24 mouse cellular contexts compared by ENCODE assay signal in genomic region chr4:106545817-106546373, GRCm38 (mm10). TPM values are rescaled to one million over a fixed set of nuclear protein-coding genes. Genes with fewer than 3 reads are reported as not detected.
DNase-seq lines count a peak whose midpoint lies in the region; ATAC-seq and TF ChIP-seq lines count a peak whose summit lies in the region.
"Had no signal": no experiment of that assay in that cellular context is flagged by ENCODE, and none has a peak within 500 bp of the region (broad histone marks: within the 10 kb centered on the region; RNA-seq: fewer than 3 reads in every experiment).

No protein-coding gene starts in this region.

- intact Hi-C loops in heart, postnatal 10 days (cut with DNase I): no loop called here

- TF ChIP-seq CTCF in kidney, postnatal 0 days (IDR thresholded peaks at IDR 0.05; ENCODE audit: low read depth): no peak
- TF ChIP-seq CTCF in kidney, adult 2 months (conservative IDR thresholded peaks at IDR 0.05; ENCODE audit: insufficient read depth, insufficient read length, low read depth, low read length): no peak
- no peak for TF ChIP-seq CTCF in lung, adult 2 months (IDR thresholded peaks at IDR 0.05; ENCODE audit: insufficient read depth, low read length)

- peaks cover 21% of the 10 kb centered on the region for H3K4me1 ChIP-seq in heart, embryonic 13.5 days
- H3K4me1 ChIP-seq in kidney, postnatal 0 days (replicated peaks; ENCODE audit: insufficient read depth, low read length): no peaks in the 10 kb centered on the region
- H3K4me1 ChIP-seq in kidney, adult 2 months (ENCODE audit: control insufficient read depth, insufficient read depth, low read length): peaks cover 13% of the 10 kb centered on the region; the same call in 1 of the 2 replicates
- H3K4me1 ChIP-seq in lung, adult 2 months (ENCODE audit: control insufficient read depth, insufficient read depth, low read length): no peaks in the 10 kb centered on the region
- H3K4me1 ChIP-seq: embryonic facial prominence, embryonic 15.5 days; liver, embryonic 12.5 days had no signal

- no peak overlapping the region for H3K4me3 ChIP-seq in heart, embryonic 13.5 days
- H3K4me3 ChIP-seq in kidney, postnatal 0 days (replicated peaks; ENCODE audit: low read depth, low read length): no peak overlapping the region
- H3K4me3 ChIP-seq in kidney, adult 2 months (ENCODE audit: insufficient read depth, low read depth, low read length): no peak overlapping the region
- no peak overlapping the region for H3K4me3 ChIP-seq in lung, adult 2 months (replicated peaks; ENCODE audit: extremely low read depth, low read depth, low read length)
- H3K4me3 ChIP-seq: embryonic facial prominence, embryonic 15.5 days; forebrain, embryonic 10.5 days; left cerebral cortex, adult 2 months; limb, embryonic 10.5 days; liver, embryonic 12.5 days had no signal

- H3K9me3 ChIP-seq in heart, embryonic 13.5 days: no peaks in the 10 kb centered on the region
- H3K9me3 ChIP-seq in kidney, postnatal 0 days (replicated peaks; ENCODE audit: low read length): no peaks in the 10 kb centered on the region
- H3K9me3 ChIP-seq: embryonic facial prominence, embryonic 15.5 days; forebrain, embryonic 10.5 days; limb, embryonic 10.5 days; liver, embryonic 12.5 days had no signal

- H3K27ac ChIP-seq in heart, embryonic 13.5 days (replicated peaks): no peak overlapping the region
- H3K27ac ChIP-seq in kidney, postnatal 0 days: no peak overlapping the region
- H3K27ac ChIP-seq in kidney, adult 2 months (ENCODE audit: insufficient read depth, low read depth, low read length): no peak overlapping the region
- H3K27ac ChIP-seq: embryonic facial prominence, embryonic 15.5 days; forebrain, embryonic 10.5 days; hindbrain, embryonic 14.5 days; left cerebral cortex, adult 2 months; limb, embryonic 10.5 days; liver, embryonic 12.5 days had no signal

- peak overlapping the region; percentile 37 for H3K4me2 ChIP-seq in heart, embryonic 13.5 days
- no peak overlapping the region for H3K4me2 ChIP-seq in kidney, postnatal 0 days (ENCODE audit: low read length)
- H3K4me2 ChIP-seq: embryonic facial prominence, embryonic 15.5 days; hindbrain, embryonic 14.5 days; liver, embryonic 12.5 days had no signal

- H3K9ac ChIP-seq in heart, embryonic 13.5 days: no peak overlapping the region
- H3K9ac ChIP-seq in kidney, postnatal 0 days (ENCODE audit: low read depth, low read length): no peak overlapping the region
- H3K9ac ChIP-seq: embryonic facial prominence, embryonic 15.5 days; hindbrain, embryonic 14.5 days; liver, embryonic 12.5 days had no signal

- no peak for DNase-seq in heart, postnatal 10 days
- DNase-seq in kidney, postnatal 0 days (ENCODE audit: low spot score): peak; percentile 29
- no peak for DNase-seq in kidney, adult 2 months
- peak; percentile 56 for DNase-seq in embryo, embryonic 10.5 days (ENCODE audit: low spot score)
- no peak for DNase-seq in lung, adult 2 months
- DNase-seq: adrenal gland, postnatal 25 days; B cell, adult 2 months; cerebellum, adult 18-20 months; gastrocnemius, postnatal 10 days; kidney, adult 18-20 months; kidney, postnatal 25 days; thymus, postnatal 36 days had no signal

- WGBS in heart, embryonic 13.5 days: 29% methylated on average over 8 of the region's 8 CpGs
- 49% methylated on average over 8 of the region's 8 CpGs for WGBS in kidney, postnatal 0 days
- 63% methylated on average over 8 of the region's 8 CpGs for WGBS in kidney, adult 2 months
- WGBS in lung, adult 2 months: 43% methylated on average over 8 of the region's 8 CpGs

- H3K36me3 ChIP-seq in heart, embryonic 13.5 days: no peaks in the 10 kb centered on the region
- no peaks in the 10 kb centered on the region for H3K36me3 ChIP-seq in kidney, postnatal 0 days (ENCODE audit: insufficient read depth, low read length)
- H3K36me3 ChIP-seq in kidney, adult 2 months (ENCODE audit: control insufficient read depth, insufficient read depth, low read length): no peaks in the 10 kb centered on the region
- H3K36me3 ChIP-seq: embryonic facial prominence, embryonic 15.5 days; forebrain, embryonic 10.5 days; limb, embryonic 10.5 days; liver, embryonic 12.5 days had no signal

- peaks cover 25% of the 10 kb centered on the region for H3K27me3 ChIP-seq in heart, embryonic 13.5 days (replicated peaks)
- H3K27me3 ChIP-seq in kidney, postnatal 0 days (ENCODE audit: insufficient read depth, low read length): no peaks in the 10 kb centered on the region
- no peaks in the 10 kb centered on the region for H3K27me3 ChIP-seq in kidney, adult 2 months (replicated peaks; ENCODE audit: control insufficient read depth, insufficient read depth, low read length)
- H3K27me3 ChIP-seq: embryonic facial prominence, embryonic 15.5 days; liver, embryonic 12.5 days had no signal

- TF ChIP-seq POLR2A in kidney, adult 2 months (IDR thresholded peaks at IDR 0.05; ENCODE audit: low read depth, low read length): no peak
- no peak for TF ChIP-seq POLR2A in lung, adult 2 months (IDR thresholded peaks at IDR 0.05; ENCODE audit: borderline replicate concordance, extremely low read depth, low read depth, low read length)

- ATAC-seq in heart, embryonic 13.5 days (ENCODE audit: extremely low read depth, insufficient number of reproducible peaks, low FRiP score, low TSS enrichment): no peak
- ATAC-seq in kidney, postnatal 0 days (replicated peaks; ENCODE audit: low FRiP score, low read depth): no peak
- ATAC-seq in megakaryocyte progenitor cell, adult 5-6 weeks (replicated peaks; ENCODE audit: poor library complexity): 0 out of 2 replicates have a peak, but pooled peaks have one; percentile 37
- ATAC-seq: liver, embryonic 12.5 days had no signal

RNA-seq across cellular contexts. Expression of gene Dhcr24, which starts 14.9 kb away (rescaled TPM):
- polyA plus RNA-seq in heart, embryonic 13.5 days (2015; fragmentation: Nextera tagmentation; extraction: Ambion mirVana): 3.5 and 3.8 TPM in 2 replicates
- total RNA-seq in heart, postnatal 10 days (2021): 1 to 10 TPM; 6.9 to 8.4 TPM
- polyA plus RNA-seq in kidney, postnatal 0 days (2015; fragmentation: Nextera tagmentation; extraction: Ambion mirVana): 6.3 and 6.5 TPM in 2 replicates
- 242 and 276 TPM in 2 replicates for polyA plus RNA-seq in kidney, adult 2 months (2012; rRNA removed)
- 15.9 and 17.4 TPM in 2 replicates for total RNA-seq in megakaryocyte progenitor cell, adult 5-6 weeks (2015)
- 9.8 and 11.0 TPM in 2 replicates for total RNA-seq in megakaryocyte progenitor cell, adult 5-6 weeks (2017)
- polyA plus RNA-seq in lung, adult 2 months (2012; rRNA removed): 81.7 and 94.0 TPM in 2 replicates

RNA-seq across cellular contexts. Expression of gene Bsnd, which starts 53.8 kb away (rescaled TPM):
- not detected in 2 replicates for polyA plus RNA-seq in heart, embryonic 13.5 days (2015; fragmentation: Nextera tagmentation; extraction: Ambion mirVana)
- not detected for total RNA-seq in heart, postnatal 10 days (2021)
- 40.1 and 40.6 TPM in 2 replicates for polyA plus RNA-seq in kidney, postnatal 0 days (2015; fragmentation: Nextera tagmentation; extraction: Ambion mirVana)
- polyA plus RNA-seq in kidney, adult 2 months (2012; rRNA removed): 73.6 and 78.1 TPM in 2 replicates
- not detected in 2 replicates for total RNA-seq in megakaryocyte progenitor cell, adult 5-6 weeks (2015)
- not detected in 2 replicates for total RNA-seq in megakaryocyte progenitor cell, adult 5-6 weeks (2017)
- not detected in 2 replicates for polyA plus RNA-seq in lung, adult 2 months (2012; rRNA removed)
- total RNA-seq: adrenal gland, postnatal 25 days; common myeloid progenitor, adult 5-6 weeks; left cerebral cortex, adult 2 months had no signal
- polyA plus RNA-seq: forebrain, embryonic 10.5 days; frontal cortex, adult 2 months; hindbrain, embryonic 14.5 days; limb, embryonic 10.5 days; liver, embryonic 12.5 days; lung, embryonic 16.5 days; neural tube, embryonic 11.5 days had no signal

Comparison
In these comparisons a context has a peak if more than half of its experiments do, and no peak if none do; other contexts are left out.
1. DNase-seq: peak in kidney, postnatal 0 days (single experiment) and embryo, embryonic 10.5 days (single experiment); none in heart, postnatal 10 days (0 of 2), kidney, adult 2 months (single experiment) and lung, adult 2 months (single experiment).
2. RNA of gene Dhcr24, which starts 14.9 kb away (polyA plus RNA-seq): 242 to 276 TPM in kidney, adult 2 months and 81.7 to 94.0 TPM in lung, adult 2 months; 6.3 to 6.5 TPM in kidney, postnatal 0 days and 3.5 to 3.8 TPM in heart, embryonic 13.5 days; every median in the first group is over 10 times any median in the second.
3. RNA of gene Bsnd, which starts 53.8 kb away (polyA plus RNA-seq): 73.6 to 78.1 TPM in kidney, adult 2 months and 40.1 to 40.6 TPM in kidney, postnatal 0 days; not detected in lung, adult 2 months and not detected in heart, embryonic 13.5 days; every median in the first group is over 10 times any median in the second.